Mouse (Mus musculus): ENCODE data around the gene Pak1ip1. TPM values are rescaled to one million over a fixed set of nuclear protein-coding genes. Genes with fewer than 3 reads are reported as not detected.
A peak's percentile ranks its signal among the peaks of the same experiment; 100 is the strongest.
"Not testable (repeated sequence)": the region's sequence is repeated elsewhere in the genome, so short reads cannot be mapped to it uniquely, and the experiment has no call there.

The Pak1ip1 gene
- polyA plus RNA-seq, 1 experiment from 2014 or later, result 87.7 TPM

- H3K27ac ChIP-seq (ENCODE audit: low read length); H3K9me3 ChIP-seq (ENCODE audit: control insufficient read depth, low read length); H3K36me3 ChIP-seq (ENCODE audit: control insufficient read depth, insufficient read depth, low read length); H3K4me2 ChIP-seq (ENCODE audit: low read depth, low read length); H3K9ac ChIP-seq (ENCODE audit: low read depth, low read length); H3K27me3 ChIP-seq (replicated peaks; ENCODE audit: control insufficient read depth, insufficient read depth, low read length); ATAC-seq; H3K4me3 ChIP-seq (ENCODE audit: low read length): not testable (repeated sequence)
- H3K4me1 ChIP-seq (ENCODE audit: control insufficient read depth, insufficient read depth, low read length), result peaks cover 18% of the 10 kb centered on the region
- WGBS, result 86% methylated on average over 5 of the region's 5 CpGs
Observed at GRCm38 (mm10) chr13:40998537-40998936, 2.3 kb upstream of the Pak1ip1 start.

GRCm38 (mm10) chr13:41000140-41000925 is 490 bp upstream of the Pak1ip1 start:
- H3K4me1 ChIP-seq (ENCODE audit: control insufficient read depth, insufficient read depth, low read length), result peaks cover 8% of the 10 kb centered on the region
- WGBS, result under 1% methylated on average over 25 of the region's 25 CpGs

GRCm38 (mm10) chr13:41002001-41002400 is 1.2 kb downstream of the Pak1ip1 start:
- Histone ChIP-seq H3K27ac (ENCODE audit: low read length) (no peak overlapping the region), H3K36me3 (ENCODE audit: control insufficient read depth, insufficient read depth, low read length) (0 out of 2 replicates have a peak, but pooled peaks cover 5% of the 10 kb centered on the region), H3K9ac (ENCODE audit: low read depth, low read length) (no peak overlapping the region), H3K4me3 (ENCODE audit: low read length) (0 out of 2 replicates have a peak overlapping the region, but pooled peaks have one; percentile 26), H3K4me1 (ENCODE audit: control insufficient read depth, insufficient read depth, low read length) (peaks cover 8% of the 10 kb centered on the region), H3K27me3 (replicated peaks; ENCODE audit: control insufficient read depth, insufficient read depth, low read length) (no peaks in the 10 kb centered on the region), H3K9me3 (ENCODE audit: control insufficient read depth, low read length) (no peaks in the 10 kb centered on the region), H3K4me2 (ENCODE audit: low read depth, low read length) (peak overlapping the region; percentile 59)
- 79% methylated on average over 5 of the region's 5 CpGs for WGBS
- no peak for ATAC-seq

More at GRCm38 (mm10) chr13:41000140-41000925, 490 bp upstream of the Pak1ip1 start:
- ATAC-seq, result peak; percentile 66
- 0 out of 2 replicates have a peak, but pooled peaks cover 4% of the 10 kb centered on the region for H3K36me3 ChIP-seq (ENCODE audit: control insufficient read depth, insufficient read depth, low read length)
- H3K27ac ChIP-seq (ENCODE audit: low read length), result peak overlapping the region; percentile 100
- no peaks in the 10 kb centered on the region for H3K9me3 ChIP-seq (ENCODE audit: control insufficient read depth, low read length)
- peak overlapping the region; percentile 100 for H3K4me3 ChIP-seq (ENCODE audit: low read length)
- H3K27me3 ChIP-seq (replicated peaks; ENCODE audit: control insufficient read depth, insufficient read depth, low read length), result no peaks in the 10 kb centered on the region
- peak overlapping the region; percentile 92 for H3K9ac ChIP-seq (ENCODE audit: low read depth, low read length)
- peak overlapping the region; percentile 78 for H3K4me2 ChIP-seq (ENCODE audit: low read depth, low read length)

GRCm38 (mm10) chr13:41006244-41006643 is 5.4 kb downstream of the Pak1ip1 start:
- Histone ChIP-seq H3K27me3 (replicated peaks; ENCODE audit: control insufficient read depth, insufficient read depth, low read length) (no peaks in the 10 kb centered on the region), H3K4me1 (ENCODE audit: control insufficient read depth, insufficient read depth, low read length) (peaks cover 6% of the 10 kb centered on the region), H3K4me3 (ENCODE audit: low read length) (no peak overlapping the region), H3K36me3 (ENCODE audit: control insufficient read depth, insufficient read depth, low read length) (peaks cover 17% of the 10 kb centered on the region; the same call in 1 of the 2 replicates), H3K9me3 (ENCODE audit: control insufficient read depth, low read length) (no peaks in the 10 kb centered on the region), H3K9ac (ENCODE audit: low read depth, low read length) (no peak overlapping the region), H3K27ac (ENCODE audit: low read length) (peak overlapping the region; percentile 54), H3K4me2 (ENCODE audit: low read depth, low read length) (no peak overlapping the region)
- ATAC-seq, result peak; percentile 78
- 85% methylated on average over 4 of the region's 4 CpGs for WGBS

GRCm38 (mm10) chr13:41008271-41008670 is 7.4 kb downstream of the Pak1ip1 start:
- WGBS, result 91% methylated on average over 10 of the region's 10 CpGs
- peaks cover 22% of the 10 kb centered on the region; the same call in 1 of the 2 replicates for H3K36me3 ChIP-seq (ENCODE audit: control insufficient read depth, insufficient read depth, low read length)
- no peaks in the 10 kb centered on the region for H3K9me3 ChIP-seq (ENCODE audit: control insufficient read depth, low read length)

GRCm38 (mm10) chr13:41008946-41009345 is 8.1 kb downstream of the Pak1ip1 start:
- H3K4me2 ChIP-seq (ENCODE audit: low read depth, low read length), result no peak overlapping the region
- no peaks in the 10 kb centered on the region for H3K27me3 ChIP-seq (replicated peaks; ENCODE audit: control insufficient read depth, insufficient read depth, low read length)
- no peaks in the 10 kb centered on the region for H3K4me1 ChIP-seq (ENCODE audit: control insufficient read depth, insufficient read depth, low read length)
- no peaks in the 10 kb centered on the region for H3K9me3 ChIP-seq (ENCODE audit: control insufficient read depth, low read length)
- no peak overlapping the region for H3K27ac ChIP-seq (ENCODE audit: low read length)
- WGBS, result 82% methylated on average over 8 of the region's 8 CpGs
- H3K9ac ChIP-seq (ENCODE audit: low read depth, low read length), result no peak overlapping the region
- no peak overlapping the region for H3K4me3 ChIP-seq (ENCODE audit: low read length)
- ATAC-seq, result no peak
- H3K36me3 ChIP-seq (ENCODE audit: control insufficient read depth, insufficient read depth, low read length), result peaks cover 22% of the 10 kb centered on the region; the same call in 1 of the 2 replicates

More at GRCm38 (mm10) chr13:41008271-41008670, 7.4 kb downstream of the Pak1ip1 start:
- Histone ChIP-seq H3K9ac (ENCODE audit: low read depth, low read length) (no peak overlapping the region), H3K27me3 (replicated peaks; ENCODE audit: control insufficient read depth, insufficient read depth, low read length) (no peaks in the 10 kb centered on the region), H3K4me2 (ENCODE audit: low read depth, low read length) (no peak overlapping the region), H3K4me1 (ENCODE audit: control insufficient read depth, insufficient read depth, low read length) (no peaks in the 10 kb centered on the region), H3K27ac (ENCODE audit: low read length) (no peak overlapping the region), H3K4me3 (ENCODE audit: low read length) (no peak overlapping the region)
- no peak for ATAC-seq

GRCm38 (mm10) chr13:41015829-41016634 is 15.2 kb downstream of the Pak1ip1 start, which contains the start of gene Tmem14c:
Gene Tmem14c (plus strand): TSS chr13:41016292.
- ATAC-seq, result peak; percentile 98
- under 1% methylated on average over 43 of the region's 43 CpGs for WGBS
- Histone ChIP-seq H3K9ac (ENCODE audit: low read depth, low read length) (peak within 1 kb of the TSS; percentile 85), H3K27ac (ENCODE audit: low read length) (peak within 1 kb of the TSS; percentile 97), H3K27me3 (replicated peaks; ENCODE audit: control insufficient read depth, insufficient read depth, low read length) (no peaks in the 10 kb centered on the region), H3K36me3 (ENCODE audit: control insufficient read depth, insufficient read depth, low read length) (peaks cover 10% of the 10 kb centered on the region; the same call in 1 of the 2 replicates), H3K4me2 (ENCODE audit: low read depth, low read length) (peak within 1 kb of the TSS; percentile 80), H3K4me1 (ENCODE audit: control insufficient read depth, insufficient read depth, low read length) (peaks cover 20% of the 10 kb centered on the region), H3K9me3 (ENCODE audit: control insufficient read depth, low read length) (no peaks in the 10 kb centered on the region), H3K4me3 (ENCODE audit: low read length) (peak within 1 kb of the TSS; percentile 77)

GRCm38 (mm10) chr13:41016797-41017405 is 16.1 kb downstream of the Pak1ip1 start:
- peak; percentile 31 for ATAC-seq
- 34% methylated on average over 12 of the region's 12 CpGs for WGBS

More at GRCm38 (mm10) chr13:41016797-41017405, 16.1 kb downstream of the Pak1ip1 start:
- H3K27ac ChIP-seq (ENCODE audit: low read length), result peak overlapping the region; percentile 97
- peak overlapping the region; percentile 77 for H3K4me3 ChIP-seq (ENCODE audit: low read length)
- H3K9me3 ChIP-seq (ENCODE audit: control insufficient read depth, low read length), result no peaks in the 10 kb centered on the region
- H3K9ac ChIP-seq (ENCODE audit: low read depth, low read length), result peak overlapping the region; percentile 85
- peaks cover 6% of the 10 kb centered on the region; the same call in 1 of the 2 replicates for H3K36me3 ChIP-seq (ENCODE audit: control insufficient read depth, insufficient read depth, low read length)
- peak overlapping the region; percentile 80 for H3K4me2 ChIP-seq (ENCODE audit: low read depth, low read length)
- H3K27me3 ChIP-seq (replicated peaks; ENCODE audit: control insufficient read depth, insufficient read depth, low read length), result no peaks in the 10 kb centered on the region
- peaks cover 20% of the 10 kb centered on the region for H3K4me1 ChIP-seq (ENCODE audit: control insufficient read depth, insufficient read depth, low read length)
